Mouse (Mus musculus): ENCODE data around the gene Lbx2. TPM values are rescaled to one million over a fixed set of nuclear protein-coding genes. Genes with fewer than 3 reads are reported as not detected.

The Lbx2 gene
- not detected for total RNA-seq (2023)

GRCm38 (mm10) chr6:83086121-83087035 lies at the start of gene Lbx2:
Lbx2 (plus strand) TSS chr6:83086367.

GRCm38 (mm10) chr6:83054074-83054851 lies 31.9 kb upstream of the Lbx2 start, which contains the start of gene Aup1:
Aup1 (plus strand) TSS chr6:83054521.

GRCm38 (mm10) chr6:83054871-83055431 lies 31.2 kb upstream of the Lbx2 start, which contains the start of gene Htra2:
Htra2 (minus strand) TSS chr6:83055273.

DNA sequence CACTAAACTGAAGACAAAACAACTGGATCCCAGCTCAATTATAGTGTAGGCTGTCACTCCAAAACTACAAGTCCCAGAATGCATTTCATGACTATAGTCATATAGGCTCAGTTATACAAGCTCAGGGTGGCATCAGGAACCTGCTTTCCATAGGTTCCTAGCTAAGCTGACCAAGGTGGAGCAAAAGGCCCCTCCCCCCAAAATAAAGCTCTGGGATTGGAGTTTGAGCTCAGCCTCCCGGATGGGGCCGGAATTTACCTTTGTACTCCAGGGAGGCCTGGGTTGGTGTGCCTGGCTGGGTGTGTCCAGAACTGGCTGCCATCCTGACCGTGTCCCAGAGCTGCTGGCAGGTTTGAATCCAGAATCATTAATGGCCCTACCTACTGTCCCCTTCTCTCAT lies 28.4 kb upstream of the Lbx2 start, which contains the start of gene Dqx1:
Gene Dqx1, plus strand, starts transcription at position 55 of the 400 bp plus-strand sequence.

DNA sequence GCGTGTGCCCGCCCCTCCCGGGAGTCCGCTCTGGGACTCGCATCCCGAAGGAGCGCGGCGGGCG lies 16.1 kb upstream of the Lbx2 start, which contains the start of gene Tlx2:
Gene Tlx2, minus strand, starts transcription at position 47 of the 64 bp plus-strand sequence.

DNA sequence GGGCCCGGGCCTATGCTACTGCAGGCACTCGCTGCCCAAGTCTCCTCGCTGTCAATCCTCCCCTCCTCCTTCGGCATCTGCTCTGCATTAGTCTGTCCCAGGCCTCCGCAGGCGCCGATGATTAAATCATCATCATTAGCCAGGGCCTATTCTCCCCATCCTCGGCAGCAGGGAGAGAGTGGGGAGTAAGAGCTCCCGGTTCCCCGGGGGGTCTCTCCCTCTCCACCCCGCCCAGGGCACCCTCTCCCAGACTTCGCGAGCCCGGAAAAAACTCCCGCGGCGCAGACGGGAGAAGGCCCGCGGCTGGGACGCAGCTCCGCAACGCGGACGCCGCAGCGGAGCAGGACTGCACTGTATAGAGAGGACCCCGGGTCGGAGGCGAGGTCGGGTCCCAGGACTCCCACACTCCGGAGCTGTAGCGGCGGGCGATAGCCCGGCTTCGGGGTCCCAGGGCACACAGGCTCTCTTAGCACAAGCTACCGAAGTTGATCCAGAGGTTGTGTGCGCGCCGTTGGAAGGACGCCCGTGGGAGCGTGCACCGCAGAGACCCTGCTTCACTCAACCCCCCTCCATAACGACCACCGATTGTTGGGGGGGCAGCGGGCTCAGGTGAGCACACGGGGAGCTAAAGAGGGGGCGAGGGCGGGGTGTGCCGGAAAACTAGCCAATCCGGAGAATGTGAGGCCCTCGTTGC lies 8.4 kb upstream of the Lbx2 start, which contains the start of gene Pcgf1:
Gene Pcgf1, plus strand, starts transcription at position 240 of the 694 bp plus-strand sequence.

GRCm38 (mm10) chr6:83101316-83101687 lies 15.1 kb downstream of the Lbx2 start, which contains the start of the genes Ccdc142 and Gm42688:
Ccdc142 (plus strand) TSS chr6:83101601.
Gm42688 (plus strand) TSS chr6:83101617.

DNA sequence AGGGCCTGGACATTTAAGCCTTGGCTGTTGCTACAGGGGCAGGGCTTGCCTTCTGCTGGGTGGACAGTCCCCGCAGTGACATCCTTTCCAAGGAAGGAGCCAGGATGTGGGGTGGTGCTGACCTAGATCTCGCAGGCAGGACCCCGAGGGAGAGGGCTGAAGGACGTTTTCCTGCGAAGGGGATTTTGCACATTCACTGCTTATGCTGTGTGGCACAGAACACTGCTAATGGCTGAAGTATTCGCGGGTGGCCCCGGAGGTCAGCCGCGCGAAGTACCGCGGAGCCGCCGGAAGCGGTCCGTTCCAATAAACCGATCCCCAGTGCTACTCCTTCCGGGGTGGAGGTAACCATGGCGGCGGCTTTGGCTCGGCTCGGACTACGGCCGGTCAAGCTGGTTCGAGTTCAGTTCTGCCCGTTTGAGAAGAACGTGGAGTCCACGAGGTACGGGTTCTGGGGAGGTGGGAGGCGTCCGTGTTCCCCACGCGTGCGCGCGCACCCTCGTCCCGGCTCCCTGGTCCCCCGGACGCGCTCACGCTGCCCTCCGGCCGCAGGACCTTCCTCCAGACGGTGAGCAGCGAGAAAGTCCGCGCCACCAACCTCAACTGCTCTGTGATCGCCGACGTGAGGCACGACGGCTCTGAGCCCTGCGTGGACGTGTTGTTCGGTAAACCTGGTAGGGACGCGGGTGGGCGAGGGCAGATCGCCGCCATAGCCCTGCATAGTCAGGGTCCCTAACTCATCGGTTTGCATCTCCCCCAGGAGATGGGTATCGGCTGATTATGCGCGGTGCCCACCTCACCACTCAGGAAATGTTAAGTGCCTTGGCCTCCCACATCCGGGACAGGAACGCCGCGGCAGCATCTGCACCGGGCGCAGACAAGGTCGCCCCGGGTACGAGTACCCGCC lies 22.8 kb downstream of the Lbx2 start, which contains the start of gene Mrpl53:
Gene Mrpl53, plus strand, starts transcription at position 279 of the 907 bp plus-strand sequence.

GRCm38 (mm10) chr6:83115011-83115671 lies 29.0 kb downstream of the Lbx2 start, which contains the start of gene Mogs:
Mogs (plus strand) TSS chr6:83115496.

GRCm38 (mm10) chr6:83120930-83121862 lies 35.0 kb downstream of the Lbx2 start, which contains the start of gene Wbp1:
Wbp1 (minus strand) TSS chr6:83121559.

GRCm38 (mm10) chr6:83125331-83125730 lies 39.2 kb downstream of the Lbx2 start, which contains the start of gene Ino80b:
Ino80b (minus strand) TSS chr6:83125431.

GRCm38 (mm10) chr6:83134951-83135513 lies 48.9 kb downstream of the Lbx2 start, which contains the start of gene Rtkn:
Rtkn (plus strand) TSS chr6:83135463.

Other genes with a start within 250 kb of the Lbx2 start
- gene Sema4f, start 146.6 kb upstream of the Lbx2 start, total RNA-seq (2023), result 10 to 100 TPM; 27.3 to 28.7 TPM
- not detected for gene M1ap, start 139.5 kb upstream of the Lbx2 start, total RNA-seq (2023)
- gene Dok1, start 52.9 kb upstream of the Lbx2 start, total RNA-seq (2023), result 10 to 100 TPM; 21.0 to 23.7 TPM
- not detected for gene Loxl3, start 52.2 kb upstream of the Lbx2 start, total RNA-seq (2023)
- 100 to 1,000 TPM; 350 to 355 TPM for gene Aup1, start 31.8 kb upstream of the Lbx2 start, total RNA-seq (2023)
- gene Htra2, start 31.1 kb upstream of the Lbx2 start, total RNA-seq (2023), result 10 to 100 TPM; 29.3 to 31.8 TPM
- gene Dqx1, start 28.5 kb upstream of the Lbx2 start, total RNA-seq (2023), result 10 to 100 TPM; 16.0 to 16.6 TPM
- not detected for gene Tlx2, start 16.1 kb upstream of the Lbx2 start, total RNA-seq (2023)
- gene Pcgf1, start 8.5 kb upstream of the Lbx2 start, total RNA-seq (2023), result 10 to 100 TPM; 28.2 to 31.7 TPM
- gene Ccdc142, start 15.2 kb downstream of the Lbx2 start, total RNA-seq (2023), result 10 to 100 TPM in 1 of 2 experiments, 1 to 10 TPM in 1; 8.4 to 11.3 TPM
- gene Gm42688, start 15.2 kb downstream of the Lbx2 start, total RNA-seq (2023), result 10 to 100 TPM; 10.5 to 11.2 TPM
- gene Mrpl53, start 22.7 kb downstream of the Lbx2 start, total RNA-seq (2023), result 10 to 100 TPM; 28.3 to 31.2 TPM
- gene Mogs, start 29.1 kb downstream of the Lbx2 start, total RNA-seq (2023), result 10 to 100 TPM; 53.2 to 53.7 TPM
- gene Wbp1, start 35.2 kb downstream of the Lbx2 start, total RNA-seq (2023), result 10 to 100 TPM; 34.0 to 41.6 TPM
- 10 to 100 TPM; 34.1 to 35.9 TPM for gene Ino80b, start 39.1 kb downstream of the Lbx2 start, total RNA-seq (2023)
- not detected for gene Rtkn, start 49.1 kb downstream of the Lbx2 start, total RNA-seq (2023)
- gene Wdr54, start 70.0 kb downstream of the Lbx2 start, total RNA-seq (2023), result 1 to 10 TPM in 1 of 2 experiments, under 1 TPM in 1; 0.89 to 1.7 TPM
- gene 1700003E16Rik, start 70.0 kb downstream of the Lbx2 start, total RNA-seq (2023), result not detected
- gene Dctn1, start 79.6 kb downstream of the Lbx2 start, total RNA-seq (2023), result 100 to 1,000 TPM; 117 to 120 TPM
- not detected for gene Slc4a5, start 133.5 kb downstream of the Lbx2 start, total RNA-seq (2023)
- gene Mthfd2, start 239.5 kb downstream of the Lbx2 start, total RNA-seq (2023), result 10 to 100 TPM; 42.1 to 52.4 TPM
- 100 to 1,000 TPM; 113 to 127 TPM for gene Mob1a, start 239.6 kb downstream of the Lbx2 start, total RNA-seq (2023)